Mouse (Mus musculus) erythroblast, embryonic 14.5 days (primary cell): ENCODE results near the gene Luzp1.

Experiments
- GATA1 ChIP-seq: IDR thresholded peaks from 2 replicates; pipeline ENCODE4 v1.6.1; 2012; ENCODE audit warnings: low read length, inconsistent platforms, mixed read lengths
- TAL1 ChIP-seq: IDR thresholded peaks from 3 replicates; pipeline ENCODE4 v1.6.1; 2012; ENCODE audit warnings: low read length, inconsistent platforms, mixed read lengths

- TF ChIP-seq GATA1 = no peak
- no peak for TF ChIP-seq TAL1
Measured at GRCm38 (mm10) chr4:136444561-136444960, 25.0 kb upstream of the Luzp1 start.
